Mouse (Mus musculus): ENCODE measurements around the gene Ppig. TPM values are rescaled to one million over a fixed set of nuclear protein-coding genes. Genes with fewer than 3 reads are reported as not detected.
A peak's percentile ranks its signal among the peaks of the same experiment; 100 is the strongest.
"Not testable (repeated sequence)": the region's sequence is repeated elsewhere in the genome, so short reads cannot be mapped to it uniquely, and the experiment has no call there.

The Ppig gene
- total RNA-seq (2014; rRNA removed) (13.6 and 20.7 TPM in 2 replicates), polyA plus RNA-seq (2015; fragmentation: Nextera tagmentation; extraction: Ambion mirVana) (119 and 140 TPM in 2 replicates)

DNA sequence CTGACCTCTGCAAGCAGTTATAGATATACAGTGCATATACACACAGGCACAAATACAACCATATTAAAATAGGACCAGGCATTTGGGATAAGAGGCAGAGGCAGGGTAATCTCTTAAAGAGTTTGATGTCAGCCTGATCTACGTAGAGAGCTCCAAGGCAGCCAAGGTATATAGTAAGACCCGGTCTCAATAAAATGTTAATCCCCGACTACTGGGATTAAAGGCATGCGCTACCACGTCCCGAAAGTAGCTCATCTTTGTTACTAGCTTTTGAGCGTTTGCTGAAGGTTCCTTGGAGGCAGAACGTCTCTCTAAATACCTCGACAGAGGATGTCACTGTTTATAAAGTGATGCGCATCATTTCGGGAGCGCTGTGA is at the start of gene Ppig:
Gene Ppig, plus strand, starts transcription at position 273 of the 377 bp plus-strand sequence.
- DNase-seq (ENCODE audit: low spot score): peak; percentile 1
- Histone ChIP-seq H3K9ac (replicated peaks; ENCODE audit: low read length, poor library complexity, severe bottlenecking) (peak within 1 kb of the TSS; percentile 82), H3K4me1 (ENCODE audit: insufficient read depth, low read length) (peaks cover 3% of the 10 kb centered on the region; the same call in 1 of the 2 replicates), H3K4me2 (ENCODE audit: low read depth, low read length, poor library complexity, severe bottlenecking) (peak within 1 kb of the TSS; percentile 69), H3K27me3 (ENCODE audit: insufficient read depth, low read length) (no peaks in the 10 kb centered on the region), H3K4me3 (ENCODE audit: low read depth, low read length) (peak within 1 kb of the TSS; percentile 89), H3K27ac (ENCODE audit: low read depth, low read length) (peak within 1 kb of the TSS; percentile 83), H3K9me3 (ENCODE audit: low read length) (no peaks in the 10 kb centered on the region), H3K36me3 (ENCODE audit: insufficient read depth, low read length) (no peaks in the 10 kb centered on the region)
- 4% methylated on average over 12 of the region's 12 CpGs for WGBS
- no peak for TF ChIP-seq CTCF (IDR thresholded peaks at IDR 0.05)
- peak; percentile 31; the same call in 1 of the 2 replicates for ATAC-seq (ENCODE audit: low FRiP score)

DNA sequence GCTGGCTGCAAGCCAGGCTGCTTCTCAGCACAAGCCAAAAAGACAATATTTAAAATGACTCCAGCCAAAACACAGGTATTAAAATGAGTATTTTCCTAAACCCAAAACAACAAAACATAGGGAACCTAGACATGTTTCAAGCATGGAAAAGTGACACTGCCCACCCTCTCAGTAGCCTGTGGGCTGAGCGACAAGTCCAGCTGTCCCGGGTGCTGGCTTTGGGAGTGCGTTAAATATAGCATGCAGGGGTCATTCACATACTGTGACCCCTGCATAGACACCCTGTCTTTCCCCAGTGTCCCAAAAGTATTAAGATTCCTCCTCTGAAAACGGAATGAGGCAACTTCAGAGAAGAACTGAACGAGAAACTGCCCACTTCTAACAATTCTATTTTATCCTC is 48.6 kb upstream of the Ppig start:
- ATAC-seq (ENCODE audit: low FRiP score) (no peak), DNase-seq (ENCODE audit: low spot score) (no peak)
- Histone ChIP-seq H3K27me3 (ENCODE audit: insufficient read depth, low read length) (no peaks in the 10 kb centered on the region), H3K4me3 (ENCODE audit: low read depth, low read length) (no peak overlapping the region), H3K9ac (replicated peaks; ENCODE audit: low read length, poor library complexity, severe bottlenecking) (no peak overlapping the region), H3K36me3 (ENCODE audit: insufficient read depth, low read length) (0 out of 2 replicates have a peak, but pooled peaks cover 2% of the 10 kb centered on the region), H3K4me1 (ENCODE audit: insufficient read depth, low read length) (no peaks in the 10 kb centered on the region), H3K27ac (ENCODE audit: low read depth, low read length) (no peak overlapping the region), H3K4me2 (ENCODE audit: low read depth, low read length, poor library complexity, severe bottlenecking) (no peak overlapping the region), H3K9me3 (ENCODE audit: low read length) (no peaks in the 10 kb centered on the region)
- WGBS: 71% methylated on average over 5 of the region's 5 CpGs
- no peak for TF ChIP-seq CTCF (IDR thresholded peaks at IDR 0.05)

DNA sequence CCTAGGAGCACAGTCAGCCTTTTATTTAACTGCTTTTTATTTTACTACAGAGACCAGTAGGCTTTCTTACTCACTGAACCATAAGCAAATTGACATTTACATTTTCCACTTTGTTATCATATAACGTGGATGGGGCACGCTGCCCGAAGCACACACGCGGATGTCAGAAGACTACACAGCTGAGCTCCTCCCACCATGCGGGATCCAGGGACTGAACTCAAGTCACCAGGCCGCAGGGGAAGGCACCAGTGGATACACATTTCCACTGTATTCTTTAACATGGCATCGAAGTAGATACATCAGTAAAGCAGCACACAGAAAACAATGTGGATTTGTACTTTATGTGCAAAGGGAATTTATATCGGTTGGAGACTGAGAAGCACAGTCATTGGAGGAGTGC is 47.1 kb upstream of the Ppig start:
- no peak for TF ChIP-seq CTCF (IDR thresholded peaks at IDR 0.05)
- WGBS: 92% methylated on average over 9 of the region's 9 CpGs
- Histone ChIP-seq H3K4me2 (ENCODE audit: low read depth, low read length, poor library complexity, severe bottlenecking) (no peak overlapping the region), H3K27me3 (ENCODE audit: insufficient read depth, low read length) (no peaks in the 10 kb centered on the region), H3K9me3 (ENCODE audit: low read length) (no peaks in the 10 kb centered on the region), H3K27ac (ENCODE audit: low read depth, low read length) (no peak overlapping the region), H3K4me3 (ENCODE audit: low read depth, low read length) (no peak overlapping the region), H3K36me3 (ENCODE audit: insufficient read depth, low read length) (no peaks in the 10 kb centered on the region), H3K9ac (replicated peaks; ENCODE audit: low read length, poor library complexity, severe bottlenecking) (no peak overlapping the region), H3K4me1 (ENCODE audit: insufficient read depth, low read length) (no peaks in the 10 kb centered on the region)
- DNase-seq (ENCODE audit: low spot score) (no peak), ATAC-seq (ENCODE audit: low FRiP score) (no peak)

DNA sequence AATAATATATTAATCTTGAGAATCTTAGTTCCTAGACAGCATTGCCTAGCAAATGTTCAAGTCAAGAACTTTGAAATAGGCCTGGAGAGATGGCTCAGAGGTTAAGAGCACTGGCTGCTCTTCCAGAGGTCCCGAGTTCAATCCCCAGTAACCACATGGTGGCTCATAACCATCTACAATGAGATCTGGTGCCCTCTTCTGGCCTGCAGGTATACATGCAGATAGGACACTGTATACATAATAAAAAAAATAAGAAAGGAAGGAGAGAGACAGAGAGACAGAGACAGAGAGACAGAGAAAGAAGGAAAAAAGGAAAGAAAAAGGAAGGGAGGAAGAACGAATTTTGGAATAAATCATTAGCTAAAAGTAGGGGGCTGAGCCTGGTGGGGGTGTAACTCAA is 45.6 kb upstream of the Ppig start:
- no peak overlapping the region for H3K4me3 ChIP-seq (ENCODE audit: low read depth, low read length)
- DNase-seq (ENCODE audit: low spot score) (no peak), ATAC-seq (ENCODE audit: low FRiP score) (no peak)
- no peaks in the 10 kb centered on the region for H3K27me3 ChIP-seq (ENCODE audit: insufficient read depth, low read length)
- H3K9me3 ChIP-seq (ENCODE audit: low read length): no peaks in the 10 kb centered on the region
- H3K4me1 ChIP-seq (ENCODE audit: insufficient read depth, low read length): no peaks in the 10 kb centered on the region
- H3K9ac ChIP-seq (replicated peaks; ENCODE audit: low read length, poor library complexity, severe bottlenecking): no peak overlapping the region
- 72% methylated on average over 2 of the region's 2 CpGs for WGBS
- TF ChIP-seq CTCF (IDR thresholded peaks at IDR 0.05): peak; percentile 48
- H3K36me3 ChIP-seq (ENCODE audit: insufficient read depth, low read length): no peaks in the 10 kb centered on the region
- H3K27ac ChIP-seq (ENCODE audit: low read depth, low read length): no peak overlapping the region
- H3K4me2 ChIP-seq (ENCODE audit: low read depth, low read length, poor library complexity, severe bottlenecking): no peak overlapping the region

DNA sequence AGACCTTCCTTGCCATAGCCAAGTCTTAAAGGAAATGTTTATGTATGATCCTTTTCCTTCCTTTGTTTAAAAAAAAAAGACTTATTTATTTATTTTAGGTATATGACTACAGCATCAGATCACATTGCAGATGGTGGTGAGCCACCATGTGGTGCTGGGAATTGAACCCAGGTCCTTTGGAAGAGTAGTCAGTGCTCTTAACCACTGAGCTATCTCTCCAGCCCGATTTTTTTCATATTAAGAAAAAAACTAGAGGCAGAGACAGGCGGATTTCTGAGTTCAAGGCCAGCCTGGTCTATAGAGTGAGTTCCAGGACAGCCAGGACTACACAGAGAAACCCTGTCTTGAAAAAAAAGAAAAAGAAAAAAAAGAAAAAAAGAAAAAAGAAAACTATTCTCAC is 45.1 kb upstream of the Ppig start:
- ATAC-seq (ENCODE audit: low FRiP score); H3K4me1 ChIP-seq (ENCODE audit: insufficient read depth, low read length); H3K4me2 ChIP-seq (ENCODE audit: low read depth, low read length, poor library complexity, severe bottlenecking); H3K27me3 ChIP-seq (ENCODE audit: insufficient read depth, low read length); H3K4me3 ChIP-seq (ENCODE audit: low read depth, low read length); H3K36me3 ChIP-seq (ENCODE audit: insufficient read depth, low read length); H3K27ac ChIP-seq (ENCODE audit: low read depth, low read length); H3K9me3 ChIP-seq (ENCODE audit: low read length); H3K9ac ChIP-seq (replicated peaks; ENCODE audit: low read length, poor library complexity, severe bottlenecking); DNase-seq (ENCODE audit: low spot score): not testable (repeated sequence)
- whole genome bisulfite sequencing: 90% methylated on average over 2 of the region's 2 CpGs

DNA sequence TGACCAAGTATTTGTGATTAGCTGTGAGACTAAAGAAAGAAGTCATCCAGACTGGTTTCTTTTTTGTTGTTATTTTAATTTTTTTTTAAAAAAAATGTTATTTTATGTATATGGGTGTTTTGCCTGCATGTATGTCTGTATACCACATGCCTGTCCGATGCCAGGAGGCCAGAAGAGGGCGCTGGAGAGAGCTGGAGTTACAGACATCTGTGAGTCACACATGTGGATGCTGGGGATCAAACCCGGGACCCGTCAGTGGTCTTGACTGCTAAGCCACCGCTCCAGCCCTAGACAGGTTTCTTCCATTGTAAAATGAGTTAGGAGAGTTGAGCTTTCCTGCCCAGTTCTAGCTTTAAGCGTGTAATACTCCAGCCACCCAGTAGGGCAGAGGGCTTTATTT is 42.4 kb upstream of the Ppig start:
- 61% methylated on average over 6 of the region's 6 CpGs for WGBS
- H3K4me2 ChIP-seq (ENCODE audit: low read depth, low read length, poor library complexity, severe bottlenecking): no peak overlapping the region
- H3K4me1 ChIP-seq (ENCODE audit: insufficient read depth, low read length): peaks cover 5% of the 10 kb centered on the region; the same call in 1 of the 2 replicates
- ATAC-seq (ENCODE audit: low FRiP score) (no peak), DNase-seq (ENCODE audit: low spot score) (no peak)
- H3K36me3 ChIP-seq (ENCODE audit: insufficient read depth, low read length): no peaks in the 10 kb centered on the region
- no peak overlapping the region for H3K4me3 ChIP-seq (ENCODE audit: low read depth, low read length)
- no peak overlapping the region for H3K9ac ChIP-seq (replicated peaks; ENCODE audit: low read length, poor library complexity, severe bottlenecking)
- TF ChIP-seq CTCF (IDR thresholded peaks at IDR 0.05): peak; percentile 13; the same call in 1 of the 2 replicates
- H3K9me3 ChIP-seq (ENCODE audit: low read length): no peaks in the 10 kb centered on the region
- no peaks in the 10 kb centered on the region for H3K27me3 ChIP-seq (ENCODE audit: insufficient read depth, low read length)
- H3K27ac ChIP-seq (ENCODE audit: low read depth, low read length): no peak overlapping the region
